Mouse (Mus musculus) limb, embryonic 14.5 days (tissue): ENCODE results near the gene Gnai2. TPM values are rescaled to one million over a fixed set of nuclear protein-coding genes. Genes with fewer than 3 reads are reported as not detected.
A peak's percentile ranks its signal among the peaks of the same experiment; 100 is the strongest.
"Not testable (repeated sequence)": the region's sequence is repeated elsewhere in the genome, so short reads cannot be mapped to it uniquely, and the experiment has no call there.

Experiments
- ATAC-seq: fragments of 200-750 bp; cut with Nextera tagmentation; 2 replicates; pipeline ENCODE4 v1.8.0; 2017; ENCODE audit warnings: low read depth, moderate number of reproducible peaks, moderate TSS enrichment; ENCODE audit not compliant: low FRiP score
- DNase-seq: peaks from one replicate; pipeline ENCODE4 v3.0.0-alpha.2; 2015; ENCODE audit warnings: low spot score
- H3K27ac ChIP-seq: fragments of 300-500 bp; sonication (generic); replicated peaks from 2 replicates; pipeline ENCODE4 v1.5.1; 2014; ENCODE audit warnings: low read depth, mild to moderate bottlenecking, low read length, moderate library complexity, mixed read lengths
- H3K27me3 ChIP-seq: fragments of 300-500 bp; sonication (generic); 2 replicates; pipeline ENCODE4 v1.6.1; 2014; ENCODE audit warnings: low read length, mixed read lengths; ENCODE audit not compliant: control insufficient read depth, insufficient read depth
- H3K36me3 ChIP-seq: fragments of 300-500 bp; sonication (generic); 2 replicates; pipeline ENCODE4 v1.6.1; 2014; ENCODE audit warnings: mild to moderate bottlenecking, low read length, moderate library complexity, mixed read lengths; ENCODE audit not compliant: control insufficient read depth, insufficient read depth
- H3K4me1 ChIP-seq: fragments of 300-500 bp; sonication (generic); 2 replicates; pipeline ENCODE4 v1.6.1; 2014; ENCODE audit warnings: antibody characterized with exemption, low read length, mixed read lengths; ENCODE audit not compliant: control insufficient read depth, insufficient read depth
- H3K4me2 ChIP-seq: fragments of 300-500 bp; sonication (generic); replicated peaks from 2 replicates; pipeline ENCODE4 v1.6.1; 2014; ENCODE audit warnings: low read depth, mild to moderate bottlenecking, low read length, moderate library complexity; ENCODE audit not compliant: severe bottlenecking
- H3K4me3 ChIP-seq: fragments of 300-500 bp; sonication (generic); replicated peaks from 2 replicates; pipeline ENCODE4 v1.5.1; 2014; ENCODE audit warnings: low read length
- H3K9ac ChIP-seq: fragments of 300-500 bp; sonication (generic); 2 replicates; pipeline ENCODE4 v1.6.1; 2014; ENCODE audit warnings: mild to moderate bottlenecking, low read depth, low read length, moderate library complexity; ENCODE audit not compliant: severe bottlenecking
- H3K9me3 ChIP-seq: fragments of 300-500 bp; sonication (generic); 2 replicates; pipeline ENCODE4 v1.6.1; 2016; ENCODE audit warnings: low read length; ENCODE audit not compliant: control insufficient read depth
- POLR2A ChIP-seq: fragments of 200-500 bp; IDR thresholded peaks from 2 replicates; pipeline ENCODE4 v1.8.0; 2012; ENCODE audit warnings: inconsistent platforms, mild to moderate bottlenecking, moderate library complexity, borderline replicate concordance; ENCODE audit not compliant: insufficient read depth, insufficient read length; ENCODE audit errors: extremely low read depth
- WGBS: fragments of 180-500 bp; shearing (Covaris S2); extraction: QIAGEN DNeasy Blood & Tissue Kit; methylation state at CpG from one replicate; pipeline ENCODE4 v1.1.7; 2014; 5-methylcytosine and 5-hydroxymethylcytosine counted together
- polyA plus RNA-seq, 2 experiments: library from polyadenylated mRNA; depleted of rRNA in 1 of 2; stranded (reverse) in 1 of 2; unstranded in 1 of 2; fragments of >200 nt; fragmentation: Nextera tagmentation in 1 of 2; extraction: Ambion mirVana in 1 of 2; gene quantifications; 2 replicates each; pipeline versions ENCODE4 v1.2.1 to v1.2.3; 2012 to 2014

Gene Gnai2
- polyA plus RNA-seq, 2 experiments = 392 to 496 TPM

DNA sequence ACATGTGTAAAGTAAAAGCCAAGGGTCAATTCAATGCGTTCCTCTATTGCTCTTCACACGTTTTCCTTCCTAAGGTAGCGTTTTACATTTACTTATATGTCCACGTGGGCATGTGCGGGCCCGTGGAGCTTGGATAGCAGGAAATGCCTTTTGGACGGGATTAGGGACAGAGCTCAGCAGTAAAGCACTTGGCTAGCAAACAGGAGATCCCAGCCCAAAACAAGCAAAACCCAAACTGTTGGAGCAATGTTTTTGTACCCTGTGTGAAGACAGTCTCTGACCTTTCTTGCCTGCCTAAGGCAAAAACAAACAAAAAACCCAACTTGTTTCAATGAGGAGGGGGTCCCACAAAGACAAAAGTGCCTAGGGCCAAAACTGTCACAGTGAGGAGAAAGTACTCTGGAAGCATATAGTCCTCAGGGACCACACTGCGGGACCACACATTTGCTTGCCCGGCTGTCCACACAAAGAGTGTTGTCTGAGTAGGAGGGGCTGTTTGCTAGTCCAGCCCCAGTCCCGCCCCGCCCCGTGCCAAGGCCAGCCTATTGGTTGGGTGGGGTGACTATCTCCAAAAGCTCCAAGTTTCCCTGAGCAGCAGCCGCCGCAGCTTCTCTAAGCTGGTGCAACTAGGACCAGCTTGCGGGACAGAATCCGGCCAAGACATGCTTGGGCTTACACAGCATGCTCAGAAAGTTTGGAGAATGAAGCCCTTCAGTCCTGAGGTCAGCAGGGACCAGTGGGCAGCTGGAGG, 58.6 kb downstream of the Gnai2 start, which contains the start of gene Hyal1:
Hyal1 (plus strand) TSS at position 571 of the 751 bp plus-strand sequence.
- H3K27ac ChIP-seq = peak within 1 kb of the TSS; percentile 75
- peak within 1 kb of the TSS; percentile 58 for H3K4me2 ChIP-seq
- H3K27me3 ChIP-seq = no peaks in the 10 kb centered on the region
- peak; percentile 66; the same call in 1 of the 2 replicates for ATAC-seq
- no peaks in the 10 kb centered on the region for H3K9me3 ChIP-seq
- WGBS = 20% methylated on average over 15 of the region's 16 CpGs
- H3K36me3 ChIP-seq = peaks cover 28% of the 10 kb centered on the region
- H3K4me3 ChIP-seq = peak within 1 kb of the TSS; percentile 41
- H3K4me1 ChIP-seq = peaks cover 26% of the 10 kb centered on the region
- peak; percentile 39; the same call in 1 of the 2 replicates for TF ChIP-seq POLR2A
- peak within 1 kb of the TSS; percentile 52 for H3K9ac ChIP-seq
- DNase-seq = peak; percentile 84

DNA sequence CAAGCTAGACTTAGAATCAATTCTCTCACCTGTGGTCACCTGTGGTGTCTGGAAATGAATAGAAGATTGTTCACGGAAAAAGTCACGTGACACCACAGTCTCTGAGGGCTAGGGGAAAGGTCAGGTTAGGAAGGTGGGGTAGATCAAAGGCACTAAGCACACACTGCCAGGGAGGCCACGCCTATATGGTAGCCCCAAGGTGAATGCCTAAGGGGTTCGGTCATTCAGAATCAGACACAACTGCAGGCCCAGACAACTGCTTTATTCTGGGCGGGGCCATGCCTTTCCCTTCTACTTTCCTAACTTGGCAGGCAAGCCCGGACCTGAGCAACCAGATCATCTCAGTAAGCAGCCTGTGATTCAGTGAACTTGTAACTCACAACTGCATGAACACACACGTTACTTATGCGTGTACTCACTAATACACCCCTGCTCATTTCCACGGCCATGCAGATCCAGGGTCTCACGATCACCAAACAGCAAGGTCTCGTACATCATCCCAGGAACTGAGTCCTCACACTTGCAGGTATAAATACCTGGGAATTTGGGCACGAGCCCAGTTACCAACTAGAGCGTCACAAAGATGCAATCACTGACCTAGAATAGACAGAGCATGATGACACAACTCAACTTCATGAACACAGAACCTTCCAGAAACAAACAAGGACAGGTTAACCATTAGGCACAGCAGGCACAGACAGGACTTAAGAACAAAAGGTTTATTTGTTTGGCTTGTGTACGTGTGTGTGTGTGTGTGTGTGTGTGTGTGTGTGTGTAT, 59.4 kb downstream of the Gnai2 start:
- no peak for TF ChIP-seq POLR2A
- H3K36me3 ChIP-seq = peaks cover 36% of the 10 kb centered on the region
- no peak overlapping the region for H3K4me3 ChIP-seq
- H3K9me3 ChIP-seq = no peaks in the 10 kb centered on the region
- 82% methylated on average over 14 of the region's 14 CpGs for WGBS
- peak overlapping the region; percentile 75 for H3K27ac ChIP-seq
- peaks cover 31% of the 10 kb centered on the region for H3K4me1 ChIP-seq
- no peak overlapping the region for H3K9ac ChIP-seq
- H3K27me3 ChIP-seq = no peaks in the 10 kb centered on the region
- ATAC-seq (no peak), DNase-seq (peak; percentile 68)
- H3K4me2 ChIP-seq = no peak overlapping the region

DNA sequence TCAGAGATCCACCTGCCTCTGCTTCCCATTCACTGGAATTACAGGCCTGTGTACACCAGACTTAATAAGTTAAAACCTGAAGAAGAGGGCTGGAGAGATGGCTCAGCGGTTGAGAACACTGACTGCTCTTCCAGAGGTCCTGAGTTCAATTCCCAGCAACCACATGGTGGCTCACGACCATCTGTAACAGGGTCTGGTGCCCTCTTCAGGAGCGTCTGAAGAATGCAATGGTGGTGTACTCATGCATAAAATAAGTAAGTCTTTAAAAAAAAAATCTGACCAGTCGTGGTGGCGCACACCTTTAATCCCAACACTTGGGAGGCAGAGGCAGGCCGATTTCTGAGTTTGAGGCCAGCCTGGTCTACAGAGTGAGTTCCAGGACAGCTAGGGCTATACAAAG, 61.4 kb downstream of the Gnai2 start:
- not testable (repeated sequence) for H3K9me3 ChIP-seq, H3K4me2 ChIP-seq, H3K9ac ChIP-seq, H3K27ac ChIP-seq, H3K4me3 ChIP-seq, DNase-seq, H3K27me3 ChIP-seq, ATAC-seq
- Histone ChIP-seq H3K36me3 (peaks cover 37% of the 10 kb centered on the region), H3K4me1 (peaks cover 38% of the 10 kb centered on the region)
- WGBS = 82% methylated on average over 6 of the region's 6 CpGs

DNA sequence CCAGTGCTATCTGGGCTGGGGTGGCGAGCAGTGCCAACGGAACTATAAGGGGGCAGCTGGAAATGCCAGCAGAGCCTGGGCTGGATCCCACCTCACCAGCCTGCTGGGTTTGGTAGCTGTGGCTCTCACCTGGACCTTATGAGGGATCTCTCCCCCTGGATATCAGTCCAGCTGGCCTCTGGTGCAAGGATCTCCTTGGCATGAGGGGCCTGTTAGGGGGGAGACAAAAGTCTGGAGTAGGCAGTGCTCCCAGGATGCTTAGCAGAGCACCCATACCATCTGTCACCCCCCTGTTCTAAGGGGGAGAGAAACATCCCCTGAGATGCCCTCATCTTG, 62.9 kb downstream of the Gnai2 start:
- Histone ChIP-seq H3K27ac (no peak overlapping the region), H3K9me3 (no peaks in the 10 kb centered on the region), H3K4me3 (no peak overlapping the region), H3K4me2 (no peak overlapping the region), H3K4me1 (peaks cover 41% of the 10 kb centered on the region), H3K27me3 (no peaks in the 10 kb centered on the region), H3K36me3 (peaks cover 37% of the 10 kb centered on the region), H3K9ac (no peak overlapping the region)
- TF ChIP-seq POLR2A = no peak
- 97% methylated on average over 2 of the region's 2 CpGs for WGBS
- DNase-seq (no peak), ATAC-seq (no peak)

DNA sequence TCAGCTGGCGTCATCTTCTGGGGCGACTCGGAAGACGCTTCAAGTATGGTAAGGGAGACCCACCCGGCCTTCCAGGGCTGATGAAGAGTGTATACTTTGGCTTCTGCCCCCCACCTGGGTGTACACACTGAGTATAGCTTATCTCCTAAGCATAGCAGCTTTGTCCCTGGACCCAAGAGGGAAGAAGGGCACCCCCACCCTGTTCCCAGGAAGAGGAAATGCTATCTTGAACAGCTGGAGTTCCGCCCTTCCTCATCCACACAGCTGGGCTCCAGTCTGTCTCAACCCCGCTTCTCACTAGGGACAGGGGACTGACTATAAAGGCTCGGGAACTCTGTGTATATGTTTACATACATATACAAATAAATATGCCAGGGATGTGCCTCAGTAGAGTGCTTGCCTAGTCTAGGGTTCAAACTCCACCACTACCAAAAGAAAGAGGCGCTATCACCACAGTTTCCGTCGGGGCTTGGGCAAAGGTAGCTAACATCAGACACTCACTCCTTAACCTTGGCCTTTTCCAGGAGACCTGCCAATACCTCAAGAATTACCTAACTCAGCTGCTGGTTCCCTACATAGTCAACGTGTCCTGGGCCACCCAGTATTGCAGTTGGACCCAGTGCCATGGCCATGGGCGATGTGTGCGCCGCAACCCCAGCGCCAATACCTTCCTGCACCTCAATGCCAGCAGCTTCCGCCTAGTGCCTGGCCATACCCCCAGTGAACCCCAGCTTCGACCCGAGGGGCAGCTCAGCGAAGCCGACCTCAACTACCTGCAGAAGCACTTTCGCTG, 63.4 kb downstream of the Gnai2 start:
- 0 out of 2 replicates have a peak overlapping the region, but pooled peaks have one; percentile 93 for H3K4me2 ChIP-seq
- H3K9me3 ChIP-seq = no peaks in the 10 kb centered on the region
- DNase-seq = no peak
- peaks cover 37% of the 10 kb centered on the region for H3K36me3 ChIP-seq
- H3K27me3 ChIP-seq = no peaks in the 10 kb centered on the region
- no peak overlapping the region for H3K27ac ChIP-seq
- WGBS = 91% methylated on average over 22 of the region's 22 CpGs
- ATAC-seq = no peak
- peaks cover 36% of the 10 kb centered on the region for H3K4me1 ChIP-seq
- H3K4me3 ChIP-seq = no peak overlapping the region
- no peak overlapping the region; the same call in 1 of the 2 replicates for H3K9ac ChIP-seq
- TF ChIP-seq POLR2A = no peak
